Mouse (Mus musculus) olfactory bulb, adult 2 months (tissue): Measurements from ENCODE around the gene Tdgf1.

Experiments used
- CTCF ChIP-seq: fragments of 200-500 bp; IDR thresholded peaks from 2 replicates; pipeline ENCODE4 v1.5.1; 2012; ENCODE audit warnings: low read depth, mild to moderate bottlenecking, low read length, moderate library complexity; ENCODE audit not compliant: insufficient read depth
- POLR2A ChIP-seq: fragments of 200-500 bp; IDR thresholded peaks from 2 replicates; pipeline ENCODE4 v1.6.1; 2012; ENCODE audit warnings: mild to moderate bottlenecking, low read depth, low read length, moderate library complexity; ENCODE audit not compliant: insufficient read depth

GRCm38 (mm10) chr9:110951397-110951796 is 5.4 kb upstream of the Tdgf1 start, which contains the start of gene Lrrc2:
- TF ChIP-seq POLR2A (no peak), CTCF (no peak)
